Mouse (Mus musculus) testis, postnatal 14 days (tissue): ENCODE measurements around the gene Gga3.
A peak's percentile ranks its signal among the peaks of the same experiment; 100 is the strongest.

Source experiments
- DNase-seq: peaks from one replicate; pipeline ENCODE4 v3.0.0; 2021; ENCODE audit warnings: low spot score

Gene Gga3

DNA sequence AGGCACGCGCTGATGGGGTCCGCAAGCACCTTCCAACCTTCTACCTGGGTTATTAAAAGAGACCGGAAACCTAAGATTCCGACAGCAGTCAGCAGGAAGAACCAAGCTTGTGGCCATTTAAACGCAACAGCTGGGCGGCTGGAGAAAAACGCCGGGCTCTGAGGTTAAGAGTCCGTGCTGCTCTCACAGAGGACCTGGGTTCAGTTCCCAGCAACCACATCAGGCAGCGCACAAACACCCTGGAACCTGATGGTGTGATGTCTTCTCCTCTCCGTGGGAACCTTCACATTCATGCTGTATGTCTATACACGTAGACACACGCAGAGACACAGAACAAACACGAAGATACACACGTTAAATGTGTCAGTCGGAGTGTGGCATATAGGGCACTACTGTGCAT, 48.1 kb downstream of the Gga3 start:
- no peak for DNase-seq

- no peak for DNase-seq
These were observed 51.1 kb downstream of the Gga3 start for GRCm38 (mm10) chr11:115552783-115553182.

GRCm38 (mm10) chr11:115543571-115543970, 60.3 kb downstream of the Gga3 start:
- no peak for DNase-seq

DNA sequence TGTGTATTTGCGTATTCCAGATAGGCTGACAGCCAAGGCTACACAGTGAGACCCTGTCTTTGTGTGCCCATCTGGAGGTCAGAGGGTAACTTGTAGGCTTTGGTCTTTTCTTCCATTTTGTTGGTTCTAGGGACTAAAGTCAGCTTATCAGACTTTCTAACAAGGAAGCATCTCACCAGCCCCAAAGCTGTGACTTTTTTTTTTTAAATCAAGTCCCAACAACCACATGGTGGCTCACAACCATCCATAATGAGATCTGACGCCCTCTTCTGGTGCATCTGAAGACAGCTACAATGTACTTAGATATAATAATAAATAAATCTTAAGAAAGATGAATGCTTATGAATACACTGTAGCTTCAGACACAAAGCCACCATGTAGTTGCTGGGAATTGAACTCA, 65.8 kb downstream of the Gga3 start:
- DNase-seq, result no peak

DNA sequence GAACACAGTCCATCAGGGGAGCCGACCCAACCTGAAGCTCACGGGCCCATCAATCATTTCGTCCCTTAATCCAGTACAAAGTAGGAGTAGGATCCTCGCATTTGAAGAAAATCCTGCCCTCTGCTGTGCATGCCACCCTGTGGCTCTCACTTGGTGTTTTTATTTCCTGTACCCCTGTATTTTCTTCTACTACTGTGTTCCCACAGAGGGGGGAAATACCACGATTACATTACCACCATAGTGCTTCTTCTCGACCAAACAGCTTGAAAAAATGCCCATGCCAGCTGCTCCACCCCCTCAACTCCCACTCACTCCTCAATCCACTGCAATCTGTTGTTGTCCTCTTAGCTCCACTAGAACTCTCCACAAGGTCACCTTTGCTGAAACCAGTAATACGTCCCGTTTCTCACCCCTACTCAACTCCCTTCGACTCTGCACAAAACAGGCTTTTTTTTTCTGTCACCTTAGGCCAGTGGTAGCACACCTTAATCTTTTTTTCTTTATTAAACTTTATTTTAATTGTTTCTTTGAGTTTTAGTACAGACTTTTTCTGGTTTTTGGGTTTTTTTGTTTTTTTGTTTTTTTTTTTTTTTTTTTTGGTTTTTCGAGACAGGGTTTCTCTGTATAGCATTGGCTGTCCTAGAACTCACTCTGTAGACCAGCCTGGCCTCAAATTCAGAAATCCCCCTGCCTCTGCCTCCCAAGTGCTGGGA, 66.8 kb downstream of the Gga3 start:
- DNase-seq, result peak; percentile 58

GRCm38 (mm10) chr11:115536038-115536681, 67.7 kb downstream of the Gga3 start, which contains the start of gene Sumo2:
Gene Sumo2 (minus strand): TSS chr11:115536276.
- DNase-seq, result peak; percentile 98

- peak; percentile 80 for DNase-seq
These were observed 68.3 kb downstream of the Gga3 start for GRCm38 (mm10) chr11:115535401-115536037.

- DNase-seq, result no peak
These were observed 69.0 kb downstream of the Gga3 start for GRCm38 (mm10) chr11:115534759-115535371.
